Mouse (Mus musculus): ENCODE results near the gene Cga.
"Not testable (repeated sequence)": the region's sequence is repeated elsewhere in the genome, so short reads cannot be mapped to it uniquely, and the experiment has no call there.

Gene Cga

GRCm38 (mm10) chr4:34898497-34898896 lies 4.9 kb downstream of the Cga start:
- no peak for DNase-seq

- DNase-seq, result no peak
These were observed 5.7 kb downstream of the Cga start for GRCm38 (mm10) chr4:34899322-34899721.

GRCm38 (mm10) chr4:34900155-34900554 lies 6.6 kb downstream of the Cga start:
- no peak for DNase-seq

GRCm38 (mm10) chr4:34901166-34901565 lies 7.6 kb downstream of the Cga start:
- DNase-seq, result no peak

GRCm38 (mm10) chr4:34901582-34901981 lies 8.0 kb downstream of the Cga start:
- not testable (repeated sequence) for DNase-seq

GRCm38 (mm10) chr4:34905396-34905795 lies 11.8 kb downstream of the Cga start:
- DNase-seq, result peak; percentile 79

- no peak for DNase-seq
These were observed 12.6 kb downstream of the Cga start for GRCm38 (mm10) chr4:34906151-34906550.

- DNase-seq, result no peak
These were observed 13.4 kb downstream of the Cga start for GRCm38 (mm10) chr4:34907026-34907425.

- DNase-seq, result no peak
These were observed 14.5 kb downstream of the Cga start for GRCm38 (mm10) chr4:34908127-34908526.

- no peak for DNase-seq
These were observed 17.8 kb downstream of the Cga start for GRCm38 (mm10) chr4:34911401-34911800.

- DNase-seq, result no peak
These were observed 18.6 kb downstream of the Cga start for GRCm38 (mm10) chr4:34912171-34912570.

GRCm38 (mm10) chr4:34917400-34917799 lies 23.8 kb downstream of the Cga start:
- no peak for DNase-seq

GRCm38 (mm10) chr4:34922177-34922870 lies 28.7 kb downstream of the Cga start:
- peak; percentile 42 for DNase-seq

GRCm38 (mm10) chr4:34928386-34928785 lies 34.8 kb downstream of the Cga start:
- not testable (repeated sequence) for DNase-seq

- no peak for DNase-seq
These were observed 47.5 kb downstream of the Cga start for GRCm38 (mm10) chr4:34941046-34941445.

- no peak for DNase-seq
These were observed 53.6 kb downstream of the Cga start for GRCm38 (mm10) chr4:34947181-34947580.

GRCm38 (mm10) chr4:34953716-34954115 lies 60.1 kb downstream of the Cga start:
- no peak for DNase-seq

Measured in thymus, postnatal 4 days (tissue).